Mouse (Mus musculus) forebrain, embryonic 14.5 days (tissue): Measurements from ENCODE around the gene 1700014D04Rik. TPM values are rescaled to one million over a fixed set of nuclear protein-coding genes. Genes with fewer than 3 reads are reported as not detected.
"Not testable (repeated sequence)": the region's sequence is repeated elsewhere in the genome, so short reads cannot be mapped to it uniquely, and the experiment has no call there.

Source experiments
- ATAC-seq: fragments of 200-750 bp; cut with Nextera tagmentation; 2 replicates; pipeline ENCODE4 v1.8.0; 2017; ENCODE audit warnings: mild to moderate bottlenecking, moderate library complexity
- DNase-seq: peaks from one replicate; pipeline ENCODE4 v3.0.0-alpha.2; 2015; ENCODE audit warnings: low spot score
- H3K27ac ChIP-seq: fragments of 300-500 bp; sonication (generic); 2 replicates; pipeline ENCODE4 v1.5.1; 2014; ENCODE audit warnings: low read depth, mild to moderate bottlenecking, control low read depth, low read length, moderate library complexity
- H3K27me3 ChIP-seq: fragments of 300-500 bp; sonication (generic); replicated peaks from 2 replicates; pipeline ENCODE4 v1.6.1; 2014; ENCODE audit warnings: low read length, control low read depth, mixed read lengths; ENCODE audit not compliant: control insufficient read depth, insufficient read depth
- H3K36me3 ChIP-seq: fragments of 300-500 bp; sonication (generic); 2 replicates; pipeline ENCODE4 v1.6.1; 2014; ENCODE audit warnings: low read length, control low read depth; ENCODE audit not compliant: control insufficient read depth, insufficient read depth
- H3K4me1 ChIP-seq: fragments of 300-500 bp; sonication (generic); 2 replicates; pipeline ENCODE4 v1.6.1; 2014; ENCODE audit warnings: antibody characterized with exemption, low read length, control low read depth; ENCODE audit not compliant: control insufficient read depth, insufficient read depth
- H3K4me2 ChIP-seq: fragments of 300-500 bp; sonication (generic); 2 replicates; pipeline ENCODE4 v1.6.1; 2014; ENCODE audit warnings: mild to moderate bottlenecking, control low read depth, low read length
- H3K4me3 ChIP-seq: fragments of 300-500 bp; sonication (generic); 2 replicates; pipeline ENCODE4 v1.5.1; 2014; ENCODE audit warnings: low read depth, low read length, control low read depth
- H3K9ac ChIP-seq: fragments of 300-500 bp; sonication (generic); 2 replicates; pipeline ENCODE4 v1.6.1; 2014; ENCODE audit warnings: mild to moderate bottlenecking, low read length, control low read depth, moderate library complexity
- H3K9me3 ChIP-seq: fragments of 300-500 bp; sonication (generic); replicated peaks from 2 replicates; pipeline ENCODE4 v1.6.1; 2016; ENCODE audit warnings: low read length, control low read depth, mixed read lengths; ENCODE audit not compliant: control insufficient read depth
- WGBS: fragments of 180-500 bp; shearing (Covaris S2); extraction: QIAGEN DNeasy Blood & Tissue Kit; methylation state at CpG from one replicate; pipeline ENCODE4 v1.1.7; 2014; 5-methylcytosine and 5-hydroxymethylcytosine counted together
- polyA plus RNA-seq: library from polyadenylated mRNA; unstranded; fragments of >200 nt; fragmentation: Nextera tagmentation; extraction: Ambion mirVana; gene quantifications from 2 replicates; pipeline ENCODE4 v1.2.1, GENCODE M21; 2014

Gene 1700014D04Rik
- 0.19 TPM in 1 of 2 replicates, not detected in the other for polyA plus RNA-seq

GRCm38 (mm10) chr13:59746711-59747110, at the start of gene 1700014D04Rik:
Gene 1700014D04Rik (minus strand): TSS chr13:59746752.
- H3K4me2 ChIP-seq, result no peak within 1 kb of the TSS
- WGBS, result 79% methylated on average over 9 of the region's 9 CpGs
- H3K36me3 ChIP-seq, result no peaks in the 10 kb centered on the region
- H3K9me3 ChIP-seq, result no peaks in the 10 kb centered on the region
- no peak within 1 kb of the TSS for H3K4me3 ChIP-seq
- no peak within 1 kb of the TSS for H3K9ac ChIP-seq
- no peak for ATAC-seq
- H3K27me3 ChIP-seq, result no peaks in the 10 kb centered on the region
- no peak within 1 kb of the TSS for H3K27ac ChIP-seq
- no peaks in the 10 kb centered on the region for H3K4me1 ChIP-seq
- DNase-seq, result no peak

GRCm38 (mm10) chr13:59795807-59796465, 49.4 kb upstream of the 1700014D04Rik start:
- no peak for ATAC-seq
- 94% methylated on average over 6 of the region's 6 CpGs for WGBS

GRCm38 (mm10) chr13:59794786-59795185, 48.2 kb upstream of the 1700014D04Rik start:
- 91% methylated on average over 1 of the region's 1 CpGs for WGBS
- Histone ChIP-seq H3K36me3 (peaks cover 95% of the 10 kb centered on the region), H3K9me3 (no peaks in the 10 kb centered on the region), H3K4me2 (no peak overlapping the region), H3K27me3 (no peaks in the 10 kb centered on the region), H3K9ac (no peak overlapping the region), H3K4me1 (no peaks in the 10 kb centered on the region), H3K27ac (no peak overlapping the region), H3K4me3 (no peak overlapping the region)
- DNase-seq, result no peak
- no peak for ATAC-seq

More at GRCm38 (mm10) chr13:59795807-59796465, 49.4 kb upstream of the 1700014D04Rik start:
- no peak overlapping the region for H3K27ac ChIP-seq
- H3K4me1 ChIP-seq, result no peaks in the 10 kb centered on the region
- no peak overlapping the region for H3K4me3 ChIP-seq
- H3K9ac ChIP-seq, result no peak overlapping the region
- no peaks in the 10 kb centered on the region for H3K27me3 ChIP-seq
- no peaks in the 10 kb centered on the region for H3K9me3 ChIP-seq
- H3K36me3 ChIP-seq, result peaks cover 95% of the 10 kb centered on the region
- no peak overlapping the region for H3K4me2 ChIP-seq
- no peak for DNase-seq

GRCm38 (mm10) chr13:59782145-59782544, 35.6 kb upstream of the 1700014D04Rik start, which contains the start of gene Gm49354:
Gene Gm49354 (minus strand): TSS chr13:59782245.
- Histone ChIP-seq H3K27ac (no peak within 1 kb of the TSS), H3K36me3 (peaks cover 96% of the 10 kb centered on the region), H3K9ac (no peak within 1 kb of the TSS), H3K9me3 (no peaks in the 10 kb centered on the region), H3K4me2 (no peak within 1 kb of the TSS), H3K4me1 (no peaks in the 10 kb centered on the region), H3K27me3 (no peaks in the 10 kb centered on the region), H3K4me3 (no peak within 1 kb of the TSS)
- 94% methylated on average over 7 of the region's 7 CpGs for WGBS
- no peak for ATAC-seq
- DNase-seq, result no peak

- not testable (repeated sequence) for ATAC-seq
- WGBS, result 100% methylated on average over 1 of the region's 1 CpGs
- H3K36me3 ChIP-seq, result peaks cover 94% of the 10 kb centered on the region
Observed at GRCm38 (mm10) chr13:59779744-59780264, 33.3 kb upstream of the 1700014D04Rik start.

GRCm38 (mm10) chr13:59779213-59779612, 32.7 kb upstream of the 1700014D04Rik start:
- WGBS, result 87% methylated on average over 4 of the region's 4 CpGs
- Histone ChIP-seq H3K4me3 (no peak overlapping the region), H3K4me2 (no peak overlapping the region), H3K9ac (no peak overlapping the region), H3K27ac (no peak overlapping the region), H3K36me3 (peaks cover 91% of the 10 kb centered on the region), H3K27me3 (no peaks in the 10 kb centered on the region), H3K9me3 (no peaks in the 10 kb centered on the region), H3K4me1 (no peaks in the 10 kb centered on the region)
- ATAC-seq (no peak), DNase-seq (no peak)

More at GRCm38 (mm10) chr13:59779744-59780264, 33.3 kb upstream of the 1700014D04Rik start:
- H3K4me3 ChIP-seq, H3K27ac ChIP-seq, H3K9ac ChIP-seq, DNase-seq, H3K9me3 ChIP-seq, H3K4me1 ChIP-seq, H3K4me2 ChIP-seq, H3K27me3 ChIP-seq: not testable (repeated sequence)

- H3K27ac ChIP-seq, result no peak overlapping the region
- H3K4me3 ChIP-seq, result no peak overlapping the region
- H3K9me3 ChIP-seq, result no peaks in the 10 kb centered on the region
- H3K4me2 ChIP-seq, result no peak overlapping the region
- no peak for ATAC-seq
- H3K9ac ChIP-seq, result no peak overlapping the region
- DNase-seq, result no peak
- H3K4me1 ChIP-seq, result 0 out of 2 replicates have a peak, but pooled peaks cover 2% of the 10 kb centered on the region
- 86% methylated on average over 3 of the region's 3 CpGs for WGBS
- H3K27me3 ChIP-seq, result no peaks in the 10 kb centered on the region
- peaks cover 67% of the 10 kb centered on the region for H3K36me3 ChIP-seq
Observed at GRCm38 (mm10) chr13:59775168-59775567, 28.6 kb upstream of the 1700014D04Rik start.

GRCm38 (mm10) chr13:59771257-59771656, 24.7 kb upstream of the 1700014D04Rik start:
- Histone ChIP-seq H3K27ac (peak overlapping the region; percentile 98; the same call in 1 of the 2 replicates), H3K9ac (no peak overlapping the region), H3K4me2 (no peak overlapping the region), H3K9me3 (no peaks in the 10 kb centered on the region), H3K4me3 (no peak overlapping the region), H3K4me1 (peaks cover 11% of the 10 kb centered on the region), H3K36me3 (peaks cover 33% of the 10 kb centered on the region), H3K27me3 (no peaks in the 10 kb centered on the region)
- no peak for ATAC-seq
- peak; percentile 41 for DNase-seq
- 67% methylated on average over 9 of the region's 9 CpGs for WGBS

GRCm38 (mm10) chr13:59770847-59771246, 24.3 kb upstream of the 1700014D04Rik start:
- WGBS, result 79% methylated on average over 9 of the region's 9 CpGs
- Histone ChIP-seq H3K9ac (peak overlapping the region; percentile 85), H3K4me3 (peak overlapping the region; percentile 82), H3K9me3 (no peaks in the 10 kb centered on the region), H3K27me3 (no peaks in the 10 kb centered on the region), H3K4me2 (peak overlapping the region; percentile 69), H3K27ac (peak overlapping the region; percentile 98), H3K4me1 (peaks cover 11% of the 10 kb centered on the region), H3K36me3 (peaks cover 29% of the 10 kb centered on the region)
- ATAC-seq, result no peak
- DNase-seq, result peak; percentile 20
